Mouse (Mus musculus): ENCODE results near the gene Mrps5. TPM values are rescaled to one million over a fixed set of nuclear protein-coding genes. Genes with fewer than 3 reads are reported as not detected.

Gene Mrps5
- polyA plus RNA-seq, 1 experiment from 2014 or later: 173 TPM

- Histone ChIP-seq H3K27me3 (replicated peaks; ENCODE audit: control insufficient read depth, insufficient read depth, low read length) (peaks cover 38% of the 10 kb centered on the region), H3K36me3 (ENCODE audit: control insufficient read depth, insufficient read depth) (no peaks in the 10 kb centered on the region), H3K9ac (replicated peaks; ENCODE audit: low read depth, low read length) (no peak overlapping the region), H3K27ac (ENCODE audit: low read length) (no peak overlapping the region), H3K4me3 (replicated peaks; ENCODE audit: low read length) (no peak overlapping the region), H3K4me2 (ENCODE audit: low read length) (no peak overlapping the region), H3K9me3 (ENCODE audit: control insufficient read depth, low read length) (no peaks in the 10 kb centered on the region), H3K4me1 (replicated peaks; ENCODE audit: control insufficient read depth, insufficient read depth, low read length) (peaks cover 7% of the 10 kb centered on the region)
- ATAC-seq: no peak
- 91% methylated on average over 2 of the region's 2 CpGs for WGBS
These were observed 65.8 kb downstream of the Mrps5 start for GRCm38 (mm10) chr2:127652805-127653204.

GRCm38 (mm10) chr2:127654786-127655185, 67.8 kb downstream of the Mrps5 start:
- Histone ChIP-seq H3K27me3 (replicated peaks; ENCODE audit: control insufficient read depth, insufficient read depth, low read length) (peaks cover 41% of the 10 kb centered on the region), H3K9me3 (ENCODE audit: control insufficient read depth, low read length) (no peaks in the 10 kb centered on the region), H3K27ac (ENCODE audit: low read length) (no peak overlapping the region), H3K4me1 (replicated peaks; ENCODE audit: control insufficient read depth, insufficient read depth, low read length) (peaks cover 7% of the 10 kb centered on the region), H3K9ac (replicated peaks; ENCODE audit: low read depth, low read length) (no peak overlapping the region), H3K36me3 (ENCODE audit: control insufficient read depth, insufficient read depth) (no peaks in the 10 kb centered on the region), H3K4me2 (ENCODE audit: low read length) (no peak overlapping the region), H3K4me3 (replicated peaks; ENCODE audit: low read length) (no peak overlapping the region)
- ATAC-seq: no peak
- 58% methylated on average over 3 of the region's 3 CpGs for WGBS

- H3K36me3 ChIP-seq (ENCODE audit: control insufficient read depth, insufficient read depth): no peaks in the 10 kb centered on the region
- WGBS: 5% methylated on average over 9 of the region's 9 CpGs
- no peak overlapping the region for H3K4me2 ChIP-seq (ENCODE audit: low read length)
- H3K4me3 ChIP-seq (replicated peaks; ENCODE audit: low read length): no peak overlapping the region
- peaks cover 7% of the 10 kb centered on the region for H3K4me1 ChIP-seq (replicated peaks; ENCODE audit: control insufficient read depth, insufficient read depth, low read length)
- no peak for ATAC-seq
- H3K9ac ChIP-seq (replicated peaks; ENCODE audit: low read depth, low read length): no peak overlapping the region
- H3K9me3 ChIP-seq (ENCODE audit: control insufficient read depth, low read length): no peaks in the 10 kb centered on the region
- H3K27me3 ChIP-seq (replicated peaks; ENCODE audit: control insufficient read depth, insufficient read depth, low read length): peaks cover 41% of the 10 kb centered on the region
- H3K27ac ChIP-seq (ENCODE audit: low read length): no peak overlapping the region
These were observed 68.4 kb downstream of the Mrps5 start for GRCm38 (mm10) chr2:127655419-127655818.

GRCm38 (mm10) chr2:127656086-127656720, 69.2 kb downstream of the Mrps5 start, which contains the start of gene Mal:
TSS of gene Mal (minus strand) at chr2:127656695.
- H3K4me1 ChIP-seq (replicated peaks; ENCODE audit: control insufficient read depth, insufficient read depth, low read length): peaks cover 7% of the 10 kb centered on the region
- H3K4me3 ChIP-seq (replicated peaks; ENCODE audit: low read length): peak within 1 kb of the TSS; percentile 37
- H3K9me3 ChIP-seq (ENCODE audit: control insufficient read depth, low read length): no peaks in the 10 kb centered on the region
- ATAC-seq: no peak
- under 1% methylated on average over 43 of the region's 43 CpGs for WGBS
- peak within 1 kb of the TSS; percentile 58 for H3K4me2 ChIP-seq (ENCODE audit: low read length)
- no peaks in the 10 kb centered on the region for H3K36me3 ChIP-seq (ENCODE audit: control insufficient read depth, insufficient read depth)
- H3K9ac ChIP-seq (replicated peaks; ENCODE audit: low read depth, low read length): peak within 1 kb of the TSS; percentile 35
- H3K27me3 ChIP-seq (replicated peaks; ENCODE audit: control insufficient read depth, insufficient read depth, low read length): peaks cover 41% of the 10 kb centered on the region
- no peak within 1 kb of the TSS for H3K27ac ChIP-seq (ENCODE audit: low read length)

Other genes with a start within 250 kb of the Mrps5 start
- gene Astl, start 248.6 kb upstream of the Mrps5 start, polyA plus RNA-seq (2015; fragmentation: Nextera tagmentation; extraction: Ambion mirVana): not detected in 2 replicates
- gene Adra2b, start 224.0 kb upstream of the Mrps5 start, polyA plus RNA-seq (2015; fragmentation: Nextera tagmentation; extraction: Ambion mirVana): 0.62 and 0.68 TPM in 2 replicates
- gene Gpat2, start 162.0 kb upstream of the Mrps5 start, polyA plus RNA-seq (2015; fragmentation: Nextera tagmentation; extraction: Ambion mirVana): 0.09 and 0.13 TPM in 2 replicates
- 26.1 and 26.8 TPM in 2 replicates for gene Fahd2a, start 142.7 kb upstream of the Mrps5 start, polyA plus RNA-seq (2015; fragmentation: Nextera tagmentation; extraction: Ambion mirVana)
- 9.7 and 9.9 TPM in 2 replicates for gene Kcnip3, start 65.1 kb upstream of the Mrps5 start, polyA plus RNA-seq (2015; fragmentation: Nextera tagmentation; extraction: Ambion mirVana)
- gene Prom2, start 45.8 kb upstream of the Mrps5 start, polyA plus RNA-seq (2015; fragmentation: Nextera tagmentation; extraction: Ambion mirVana): 0.05 TPM in 1 of 2 replicates, not detected in the other
- 11.0 and 11.7 TPM in 2 replicates for gene Zfp661, start 128 bp upstream of the Mrps5 start, polyA plus RNA-seq (2015; fragmentation: Nextera tagmentation; extraction: Ambion mirVana)
- gene Mal, start 69.5 kb downstream of the Mrps5 start, polyA plus RNA-seq (2015; fragmentation: Nextera tagmentation; extraction: Ambion mirVana): 0.72 and 1.8 TPM in 2 replicates
- gene Mall, start 142.7 kb downstream of the Mrps5 start, polyA plus RNA-seq (2015; fragmentation: Nextera tagmentation; extraction: Ambion mirVana): 0.91 TPM in 2 replicates
- gene Nphp1, start 201.7 kb downstream of the Mrps5 start, polyA plus RNA-seq (2015; fragmentation: Nextera tagmentation; extraction: Ambion mirVana): 17.6 and 17.9 TPM in 2 replicates
- 29.5 and 30.1 TPM in 2 replicates for gene Mtln, start 205.3 kb downstream of the Mrps5 start, polyA plus RNA-seq (2015; fragmentation: Nextera tagmentation; extraction: Ambion mirVana)
- 21.9 and 24.6 TPM in 2 replicates for gene Bub1, start 244.6 kb downstream of the Mrps5 start, polyA plus RNA-seq (2015; fragmentation: Nextera tagmentation; extraction: Ambion mirVana)

All from forebrain, embryonic 16.5 days (tissue).